Mouse (Mus musculus) embryonic facial prominence, embryonic 15.5 days (tissue): Measurements from ENCODE around the gene Flcn. TPM values are rescaled to one million over a fixed set of nuclear protein-coding genes. Genes with fewer than 3 reads are reported as not detected.

Source experiments
- ATAC-seq: fragments of 200-750 bp; cut with Nextera tagmentation; 2 replicates; pipeline ENCODE4 v1.8.0; 2017; ENCODE audit warnings: low read depth, moderate TSS enrichment; ENCODE audit not compliant: insufficient number of reproducible peaks, low FRiP score, low TSS enrichment
- H3K27ac ChIP-seq: fragments of 300-500 bp; sonication (generic); replicated peaks from 2 replicates; pipeline ENCODE4 v1.5.1; 2015; ENCODE audit warnings: mild to moderate bottlenecking, inconsistent platforms
- H3K27me3 ChIP-seq: fragments of 300-500 bp; sonication (generic); 2 replicates; pipeline ENCODE4 v1.6.1; 2015; ENCODE audit warnings: inconsistent platforms
- H3K36me3 ChIP-seq: fragments of 300-500 bp; sonication (generic); 2 replicates; pipeline ENCODE4 v1.6.1; 2015; ENCODE audit warnings: mild to moderate bottlenecking, inconsistent platforms
- H3K4me1 ChIP-seq: fragments of 300-500 bp; sonication (generic); 2 replicates; pipeline ENCODE4 v1.6.1; 2015; ENCODE audit warnings: inconsistent platforms
- H3K4me2 ChIP-seq: fragments of 300-500 bp; sonication (generic); replicated peaks from 2 replicates; pipeline ENCODE4 v1.6.1; 2015; ENCODE audit warnings: mild to moderate bottlenecking, inconsistent platforms
- H3K4me3 ChIP-seq: fragments of 300-500 bp; sonication (generic); replicated peaks from 2 replicates; pipeline ENCODE4 v1.5.1; 2015; ENCODE audit warnings: mild to moderate bottlenecking, inconsistent platforms
- H3K9ac ChIP-seq: fragments of 300-500 bp; sonication (generic); 2 replicates; pipeline ENCODE4 v1.6.1; 2015; ENCODE audit warnings: inconsistent platforms
- H3K9me3 ChIP-seq: fragments of 300-500 bp; sonication (generic); replicated peaks from 2 replicates; pipeline ENCODE4 v1.6.1; 2016; ENCODE audit warnings: inconsistent platforms
- WGBS: fragments of 180-500 bp; shearing (Covaris S2); methylation state at CpG from one replicate; pipeline ENCODE4 v1.1.7; 2015; 5-methylcytosine and 5-hydroxymethylcytosine counted together
- polyA plus RNA-seq: library from polyadenylated mRNA; unstranded; fragments of >200 nt; fragmentation: Nextera tagmentation; extraction: Ambion mirVana; gene quantifications from 2 replicates; pipeline ENCODE4 v1.2.1, GENCODE M21; 2015

Gene Flcn
- polyA plus RNA-seq, 1 experiment from 2014 or later, result 36.6 TPM

DNA sequence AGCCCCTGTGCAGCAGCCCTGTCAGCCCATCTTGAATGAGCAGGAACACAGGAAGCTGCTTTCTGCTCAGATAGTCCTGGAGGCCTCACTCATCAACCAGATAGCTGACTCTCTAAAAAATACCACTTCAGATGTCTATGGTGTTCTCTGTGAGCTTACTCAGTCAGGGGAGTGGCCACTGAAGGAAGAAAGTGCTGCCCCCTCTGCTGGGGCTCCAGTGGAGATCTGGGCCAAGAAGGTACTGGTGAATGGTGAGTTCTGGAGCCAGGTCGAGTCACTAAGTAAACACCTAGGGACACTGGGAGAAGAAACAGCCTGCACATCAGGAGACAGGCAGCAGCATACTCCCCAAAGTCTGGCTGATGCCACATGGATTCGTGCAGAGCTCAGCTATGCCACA is 50.2 kb downstream of the Flcn start:
- Histone ChIP-seq H3K4me2 (no peak overlapping the region), H3K4me3 (no peak overlapping the region), H3K9ac (no peak overlapping the region), H3K27me3 (no peaks in the 10 kb centered on the region), H3K36me3 (peaks cover 93% of the 10 kb centered on the region), H3K4me1 (peaks cover 14% of the 10 kb centered on the region), H3K27ac (peak overlapping the region; percentile 60; the same call in 1 of the 2 replicates), H3K9me3 (no peaks in the 10 kb centered on the region)
- WGBS, result 89% methylated on average over 2 of the region's 2 CpGs
- no peak for ATAC-seq

DNA sequence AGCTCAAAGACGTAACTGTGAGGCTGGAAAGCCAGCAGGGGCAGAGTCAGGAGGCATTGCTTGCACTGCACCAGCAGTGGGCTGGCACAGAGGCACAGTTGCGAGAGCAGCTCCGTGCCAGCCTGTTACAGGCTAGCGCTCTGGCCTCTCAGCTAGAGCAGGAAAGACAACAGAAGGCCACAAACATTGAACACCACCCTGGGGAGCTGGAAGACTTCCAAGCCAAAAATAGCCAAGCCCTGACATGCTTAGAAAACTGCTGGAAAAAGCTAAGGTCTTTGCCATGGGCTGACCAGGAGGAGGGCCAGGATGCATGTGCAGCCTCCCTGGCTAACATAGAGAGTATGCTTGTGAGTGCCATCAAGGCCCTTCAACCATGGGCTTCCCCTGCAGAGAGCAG is 50.6 kb downstream of the Flcn start:
- Histone ChIP-seq H3K4me2 (no peak overlapping the region), H3K27me3 (no peaks in the 10 kb centered on the region), H3K4me1 (peaks cover 14% of the 10 kb centered on the region), H3K9ac (no peak overlapping the region), H3K36me3 (peaks cover 92% of the 10 kb centered on the region), H3K27ac (peak overlapping the region; percentile 60; the same call in 1 of the 2 replicates), H3K4me3 (no peak overlapping the region), H3K9me3 (no peaks in the 10 kb centered on the region)
- 64% methylated on average over 4 of the region's 4 CpGs for WGBS
- ATAC-seq, result peak; percentile 47; the same call in 1 of the 2 replicates

DNA sequence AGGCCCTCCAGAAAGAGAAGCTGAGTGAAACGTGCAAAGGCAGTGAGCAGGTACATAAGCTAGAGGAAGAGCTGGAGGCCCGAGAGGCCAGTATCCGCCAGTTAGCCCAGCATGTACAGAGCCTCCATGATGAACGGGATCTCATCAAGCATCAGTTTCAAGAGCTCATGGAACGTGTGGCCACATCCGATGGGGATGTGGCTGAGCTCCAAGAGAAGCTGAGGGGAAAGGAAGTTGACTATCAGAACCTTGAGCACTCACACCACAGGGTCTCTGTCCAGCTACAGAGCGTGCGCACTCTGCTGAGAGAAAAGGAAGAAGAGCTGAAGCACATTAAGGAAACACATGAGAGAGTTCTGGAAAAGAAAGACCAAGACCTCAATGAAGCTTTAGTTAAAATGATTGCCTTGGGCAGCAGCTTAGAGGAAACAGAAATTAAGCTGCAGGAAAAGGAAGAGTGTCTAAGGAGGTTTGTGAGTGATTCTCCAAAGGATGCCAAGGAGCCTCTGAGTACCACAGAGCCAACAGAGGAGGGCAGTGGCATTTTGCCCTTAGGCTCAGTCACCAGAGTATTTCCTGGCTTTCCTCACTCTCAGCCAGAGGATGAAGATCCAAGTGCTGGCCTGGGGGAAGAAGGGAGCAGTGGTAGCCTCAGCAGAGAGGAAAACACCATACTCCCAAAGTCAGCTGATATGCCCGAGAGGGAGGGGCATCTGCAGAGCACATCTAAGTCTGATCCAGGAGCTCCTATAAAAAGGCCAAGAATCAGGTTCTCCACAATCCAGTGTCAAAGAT is 51.4 kb downstream of the Flcn start:
- H3K4me3 ChIP-seq, result no peak overlapping the region
- H3K9me3 ChIP-seq, result no peaks in the 10 kb centered on the region
- H3K9ac ChIP-seq, result no peak overlapping the region
- peaks cover 92% of the 10 kb centered on the region for H3K36me3 ChIP-seq
- ATAC-seq, result no peak
- H3K27ac ChIP-seq, result no peak overlapping the region
- no peak overlapping the region for H3K4me2 ChIP-seq
- H3K4me1 ChIP-seq, result peaks cover 14% of the 10 kb centered on the region
- 83% methylated on average over 9 of the region's 9 CpGs for WGBS
- no peaks in the 10 kb centered on the region for H3K27me3 ChIP-seq

DNA sequence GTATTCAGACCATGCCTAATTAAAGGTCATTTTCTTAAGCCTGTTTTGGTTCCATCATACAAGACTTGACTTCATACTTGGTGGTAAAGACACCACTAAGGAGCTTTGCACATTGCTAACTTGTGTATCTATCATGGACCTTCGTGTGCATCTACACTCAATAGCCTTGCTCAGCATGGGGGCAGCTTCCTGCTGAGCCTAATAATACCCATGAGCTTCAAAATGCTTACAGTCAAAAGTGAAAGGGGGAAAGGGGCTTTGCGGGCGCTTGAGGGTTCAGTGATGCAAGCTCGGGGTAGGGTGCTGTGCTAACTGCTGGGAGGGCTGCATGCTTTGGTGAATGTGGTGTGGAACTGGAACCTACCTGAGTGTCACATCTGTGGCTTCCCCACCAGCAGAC is 53.5 kb downstream of the Flcn start:
- no peak for ATAC-seq
- no peak overlapping the region for H3K4me2 ChIP-seq
- 81% methylated on average over 4 of the region's 4 CpGs for WGBS
- peaks cover 96% of the 10 kb centered on the region for H3K36me3 ChIP-seq
- H3K27me3 ChIP-seq, result no peaks in the 10 kb centered on the region
- H3K4me1 ChIP-seq, result peaks cover 14% of the 10 kb centered on the region
- no peaks in the 10 kb centered on the region for H3K9me3 ChIP-seq
- no peak overlapping the region for H3K27ac ChIP-seq
- no peak overlapping the region for H3K4me3 ChIP-seq
- no peak overlapping the region for H3K9ac ChIP-seq

DNA sequence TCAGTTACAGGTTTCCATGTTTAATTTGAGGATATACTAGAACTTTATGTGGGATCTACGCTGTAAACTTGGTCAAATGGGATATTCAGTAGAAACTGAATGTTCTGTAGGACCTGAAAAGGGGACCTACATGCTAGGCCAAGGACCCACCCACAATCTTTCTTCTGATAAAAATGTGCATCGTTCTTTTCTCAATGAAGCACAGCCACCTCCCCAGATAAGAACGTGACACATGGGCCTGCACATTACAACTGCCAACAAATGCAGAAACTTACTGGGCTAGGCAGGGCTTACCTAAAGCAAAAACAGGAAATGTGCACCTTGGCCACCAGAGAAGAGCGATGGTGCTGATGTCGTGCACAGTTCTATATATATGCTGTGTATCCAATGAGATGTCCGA is 55.3 kb downstream of the Flcn start:
- Histone ChIP-seq H3K9me3 (no peaks in the 10 kb centered on the region), H3K4me3 (no peak overlapping the region), H3K27me3 (no peaks in the 10 kb centered on the region), H3K4me2 (no peak overlapping the region), H3K27ac (no peak overlapping the region), H3K36me3 (peaks cover 93% of the 10 kb centered on the region), H3K9ac (no peak overlapping the region), H3K4me1 (peaks cover 13% of the 10 kb centered on the region)
- no peak for ATAC-seq
- 92% methylated on average over 6 of the region's 6 CpGs for WGBS

DNA sequence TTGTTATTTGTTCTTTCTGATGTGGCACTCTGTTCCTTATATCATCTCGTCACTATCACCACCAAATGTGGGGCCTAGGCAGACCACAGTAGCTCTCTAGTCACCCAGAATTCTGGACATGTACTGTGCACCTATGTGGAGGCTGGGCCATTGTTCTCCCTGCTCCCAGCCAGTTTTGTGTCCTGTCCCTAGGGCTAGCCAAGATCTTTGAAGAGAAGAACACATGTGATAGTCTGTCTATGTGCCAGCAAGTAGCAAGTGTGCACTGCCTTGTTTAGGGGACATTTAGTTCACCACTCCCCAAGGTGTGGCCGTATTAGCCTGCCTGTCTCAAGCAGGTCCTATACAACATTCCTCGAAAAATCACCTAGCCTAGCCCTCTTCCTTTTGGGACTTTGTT is 60.8 kb downstream of the Flcn start:
- 88% methylated on average over 3 of the region's 3 CpGs for WGBS
- Histone ChIP-seq H3K4me3 (no peak overlapping the region), H3K27ac (no peak overlapping the region), H3K9ac (no peak overlapping the region), H3K9me3 (no peaks in the 10 kb centered on the region), H3K27me3 (no peaks in the 10 kb centered on the region), H3K4me1 (no peaks in the 10 kb centered on the region), H3K36me3 (peaks cover 67% of the 10 kb centered on the region), H3K4me2 (no peak overlapping the region)
- ATAC-seq, result no peak

DNA sequence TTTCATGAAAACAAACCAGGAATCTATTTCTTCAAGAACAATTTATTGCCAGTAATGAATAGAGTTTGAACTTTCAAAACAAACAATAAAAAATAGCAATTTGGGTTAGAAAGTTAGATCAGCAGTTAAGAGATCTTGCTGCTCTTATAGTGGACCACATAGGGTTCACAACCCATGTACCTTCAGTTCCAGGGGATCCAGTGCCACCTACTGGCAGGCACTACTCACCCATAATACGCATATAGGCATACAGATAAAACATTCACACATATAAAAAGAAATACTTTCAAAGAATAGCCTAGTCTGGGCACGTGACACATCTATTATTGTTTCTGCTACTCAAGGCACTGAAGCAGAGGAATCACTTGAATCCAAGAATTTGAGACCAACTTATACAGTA is 63.2 kb downstream of the Flcn start:
- Histone ChIP-seq H3K27ac (no peak overlapping the region), H3K4me3 (no peak overlapping the region), H3K36me3 (peaks cover 67% of the 10 kb centered on the region), H3K9me3 (no peaks in the 10 kb centered on the region), H3K4me2 (no peak overlapping the region), H3K9ac (no peak overlapping the region), H3K4me1 (no peaks in the 10 kb centered on the region), H3K27me3 (no peaks in the 10 kb centered on the region)
- WGBS, result 89% methylated on average over 2 of the region's 2 CpGs
- ATAC-seq, result no peak

DNA sequence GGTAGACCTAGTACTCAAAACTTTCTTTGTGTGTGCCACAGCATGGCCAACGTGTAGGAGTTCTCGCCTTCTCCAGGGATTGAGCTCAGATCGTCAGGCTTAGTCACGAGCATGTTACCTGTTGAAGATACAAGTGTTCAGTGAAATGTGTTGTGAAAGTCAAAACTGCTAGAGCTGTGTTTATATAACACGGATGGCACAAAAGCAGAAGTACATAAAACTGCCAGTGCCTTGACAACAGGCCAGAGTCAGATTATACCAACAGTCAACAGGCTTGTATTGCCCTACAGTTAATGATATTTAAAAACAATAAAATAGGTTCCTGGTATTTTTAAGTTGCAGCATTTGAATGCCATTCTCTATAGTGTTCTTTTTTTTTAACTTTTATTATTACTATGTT is 64.0 kb downstream of the Flcn start:
- H3K9me3 ChIP-seq, result no peaks in the 10 kb centered on the region
- no peak overlapping the region for H3K4me2 ChIP-seq
- H3K27ac ChIP-seq, result no peak overlapping the region
- peaks cover 68% of the 10 kb centered on the region for H3K36me3 ChIP-seq
- no peaks in the 10 kb centered on the region for H3K27me3 ChIP-seq
- H3K4me1 ChIP-seq, result no peaks in the 10 kb centered on the region
- ATAC-seq, result no peak
- WGBS, result 90% methylated on average over 5 of the region's 5 CpGs
- H3K4me3 ChIP-seq, result no peak overlapping the region
- H3K9ac ChIP-seq, result no peak overlapping the region

DNA sequence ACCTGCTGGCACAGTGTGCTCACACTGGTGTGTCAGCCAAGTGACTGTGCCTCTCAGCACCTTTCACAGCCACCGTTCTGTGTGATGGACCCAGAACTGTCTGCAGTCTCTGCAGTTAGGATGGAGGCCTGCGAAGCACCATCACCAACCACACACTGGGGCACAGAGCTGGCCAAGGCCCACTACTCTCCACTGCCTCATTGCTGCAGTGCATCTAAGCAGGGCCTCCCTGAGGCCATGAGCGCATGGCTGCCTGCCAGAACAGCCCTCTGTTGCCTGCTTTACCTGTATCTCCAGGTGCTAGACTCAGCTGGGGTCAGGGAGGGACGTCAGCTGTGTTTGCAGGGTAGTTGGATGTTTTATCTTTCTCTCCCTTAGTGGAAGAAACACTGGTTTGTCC is 65.4 kb downstream of the Flcn start:
- WGBS, result 88% methylated on average over 4 of the region's 4 CpGs
- H3K9me3 ChIP-seq, result no peaks in the 10 kb centered on the region
- no peak for ATAC-seq
- H3K27ac ChIP-seq, result no peak overlapping the region
- no peak overlapping the region for H3K4me3 ChIP-seq
- H3K27me3 ChIP-seq, result no peaks in the 10 kb centered on the region
- no peak overlapping the region for H3K4me2 ChIP-seq
- H3K4me1 ChIP-seq, result no peaks in the 10 kb centered on the region
- H3K36me3 ChIP-seq, result peaks cover 70% of the 10 kb centered on the region
- no peak overlapping the region for H3K9ac ChIP-seq

DNA sequence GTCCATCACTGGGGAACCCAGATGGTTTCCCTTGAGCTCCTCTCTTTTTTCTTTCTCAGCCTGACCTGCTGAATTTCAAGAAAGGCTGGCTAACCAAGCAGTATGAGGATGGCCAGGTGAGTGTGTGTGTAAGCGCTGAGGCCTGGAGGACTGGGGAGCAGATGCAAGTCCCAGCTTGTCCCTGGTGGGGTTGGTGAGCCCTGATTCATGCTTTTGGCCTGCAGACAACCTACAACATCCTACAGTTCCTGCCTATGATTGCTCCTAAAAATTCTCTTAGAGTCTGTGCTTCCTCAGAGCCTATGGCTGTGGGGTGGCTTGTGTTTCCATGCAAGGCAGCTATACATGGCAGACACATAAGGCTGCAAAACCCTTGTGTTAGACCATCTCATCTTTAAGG is 66.1 kb downstream of the Flcn start:
- ATAC-seq, result no peak
- Histone ChIP-seq H3K9me3 (no peaks in the 10 kb centered on the region), H3K4me1 (no peaks in the 10 kb centered on the region), H3K9ac (no peak overlapping the region), H3K27ac (peak overlapping the region; percentile 39; the same call in 1 of the 2 replicates), H3K4me3 (no peak overlapping the region), H3K36me3 (peaks cover 70% of the 10 kb centered on the region), H3K27me3 (no peaks in the 10 kb centered on the region), H3K4me2 (no peak overlapping the region)
- whole genome bisulfite sequencing, result 76% methylated on average over 1 of the region's 1 CpGs

DNA sequence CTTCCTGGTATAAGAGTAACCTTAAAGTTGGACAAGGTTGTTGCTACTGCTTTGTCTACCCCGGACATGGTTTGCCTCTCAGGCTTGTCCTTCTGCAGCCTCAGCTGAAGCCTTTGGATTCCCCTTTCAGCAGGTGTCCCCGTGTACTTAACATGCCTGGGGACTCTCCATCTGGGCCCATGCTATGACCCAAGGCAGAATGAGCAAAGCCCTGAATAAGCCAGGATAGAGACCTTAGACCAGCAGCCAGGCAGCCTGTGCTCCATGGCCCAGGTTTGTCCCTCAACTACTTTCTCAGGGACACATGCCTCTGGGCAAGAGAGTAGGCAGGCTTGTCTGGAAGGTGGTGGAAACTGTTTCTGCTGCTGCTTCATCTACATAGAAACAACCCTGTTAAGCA is 66.5 kb downstream of the Flcn start:
- Histone ChIP-seq H3K4me3 (no peak overlapping the region), H3K4me2 (no peak overlapping the region), H3K27me3 (no peaks in the 10 kb centered on the region), H3K27ac (peak overlapping the region; percentile 39; the same call in 1 of the 2 replicates), H3K36me3 (peaks cover 70% of the 10 kb centered on the region), H3K4me1 (no peaks in the 10 kb centered on the region), H3K9ac (no peak overlapping the region), H3K9me3 (no peaks in the 10 kb centered on the region)
- no peak for ATAC-seq
- WGBS, result 82% methylated on average over 2 of the region's 2 CpGs

DNA sequence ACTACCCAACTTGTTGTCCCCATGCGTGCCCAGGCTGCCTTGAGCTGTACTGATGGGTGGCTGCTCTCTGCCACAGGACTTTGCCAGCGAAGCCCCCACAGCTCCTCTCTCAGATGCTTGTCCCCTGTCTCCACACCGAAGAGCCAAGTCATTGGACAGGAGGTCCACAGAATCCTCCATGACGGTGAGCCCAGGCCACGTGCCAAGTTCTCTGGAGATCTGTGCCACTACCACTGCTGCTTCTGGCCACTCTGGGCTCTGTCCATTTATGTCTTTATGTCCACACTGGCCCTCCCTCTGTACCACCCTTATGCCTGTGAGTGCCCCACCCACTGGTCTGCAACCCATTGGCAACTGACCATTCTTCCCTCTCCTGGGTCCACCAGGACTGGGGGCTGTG is 67.9 kb downstream of the Flcn start:
- Histone ChIP-seq H3K4me3 (no peak overlapping the region), H3K4me1 (no peaks in the 10 kb centered on the region), H3K4me2 (no peak overlapping the region), H3K9ac (no peak overlapping the region), H3K27ac (no peak overlapping the region), H3K36me3 (peaks cover 83% of the 10 kb centered on the region), H3K9me3 (no peaks in the 10 kb centered on the region), H3K27me3 (no peaks in the 10 kb centered on the region)
- ATAC-seq, result no peak
- WGBS, result 98% methylated on average over 5 of the region's 5 CpGs
